Mouse (Mus musculus): Measurements from ENCODE around the gene Olfr574. TPM values are rescaled to one million over a fixed set of nuclear protein-coding genes. Genes with fewer than 3 reads are reported as not detected.

The Olfr574 gene
- total and polyA plus RNA-seq, 2 experiments = not detected

DNA sequence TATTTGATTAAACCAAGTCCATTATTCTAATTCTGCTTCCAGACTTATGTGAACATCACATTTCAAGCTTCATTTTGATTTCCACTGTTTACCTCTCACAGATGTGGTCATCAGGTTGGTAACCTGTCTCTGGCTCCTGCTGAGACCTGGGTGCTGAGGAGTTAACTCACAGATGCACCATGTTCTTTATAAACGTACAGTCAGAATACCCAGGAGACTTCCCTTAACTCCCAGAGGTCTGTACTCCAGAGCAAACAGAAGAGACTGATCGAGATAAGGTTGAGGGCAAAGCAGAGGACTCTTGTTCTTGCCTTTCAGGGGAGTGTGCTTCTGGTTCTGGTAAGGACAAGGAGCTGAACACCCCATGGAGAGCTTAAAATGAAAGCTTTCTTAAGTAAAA is 14.1 kb downstream of the Olfr574 start, which contains the start of gene Olfr576:
TSS of gene Olfr576 (plus strand) at position 301 of the 400 bp plus-strand sequence.
- Histone ChIP-seq H3K79me2 (ENCODE audit: control insufficient read depth, insufficient read depth, low read length) (no peaks in the 10 kb centered on the region), H3K4me1 (ENCODE audit: control insufficient read depth, insufficient read depth, low read length) (no peaks in the 10 kb centered on the region), H3K27ac (replicated peaks; ENCODE audit: insufficient read depth, low read depth, low read length) (no peak within 1 kb of the TSS), H3K27me3 (ENCODE audit: control insufficient read depth, insufficient read depth, low read length) (no peaks in the 10 kb centered on the region), H3K36me3 (ENCODE audit: control insufficient read depth, insufficient read depth, low read length) (no peaks in the 10 kb centered on the region), H3K4me3 (ENCODE audit: insufficient read depth, low read depth, low read length) (no peak within 1 kb of the TSS), H3K9ac (ENCODE audit: low read depth, low read length) (no peak within 1 kb of the TSS)
- TF ChIP-seq CTCF (IDR thresholded peaks at IDR 0.05; ENCODE audit: low read depth, low read length) (no peak), POLR2A (IDR thresholded peaks at IDR 0.05; ENCODE audit: extremely low read depth, insufficient read depth, low read length) (no peak)
- WGBS = 18% methylated on average over 2 of the region's 2 CpGs
- DNase-seq (ENCODE audit: extremely low read depth, low read depth, low spot score) = no peak

DNA sequence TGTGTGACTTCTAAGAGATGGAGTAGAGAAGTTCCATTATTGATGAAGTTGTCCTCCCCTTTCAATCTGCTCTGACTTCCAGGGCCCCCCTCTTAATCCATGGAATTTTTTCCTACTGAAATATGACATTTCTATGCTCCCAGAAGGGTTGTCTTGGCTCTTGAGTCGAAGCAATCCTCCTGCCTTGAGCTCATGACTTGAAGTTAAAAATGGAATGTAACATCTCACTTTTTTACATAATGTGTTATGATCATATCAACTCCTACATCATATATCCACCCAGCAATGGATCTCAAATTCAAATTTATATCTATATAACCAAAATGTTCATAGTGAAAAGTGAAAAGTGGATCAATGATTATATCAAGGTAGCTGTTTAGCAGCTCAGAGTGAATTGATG is 26.1 kb downstream of the Olfr574 start:
- Histone ChIP-seq H3K4me3 (ENCODE audit: insufficient read depth, low read depth, low read length) (no peak overlapping the region), H3K27me3 (ENCODE audit: control insufficient read depth, insufficient read depth, low read length) (no peaks in the 10 kb centered on the region), H3K9ac (ENCODE audit: low read depth, low read length) (no peak overlapping the region), H3K27ac (replicated peaks; ENCODE audit: insufficient read depth, low read depth, low read length) (no peak overlapping the region), H3K36me3 (ENCODE audit: control insufficient read depth, insufficient read depth, low read length) (no peaks in the 10 kb centered on the region), H3K79me2 (ENCODE audit: control insufficient read depth, insufficient read depth, low read length) (no peaks in the 10 kb centered on the region), H3K4me1 (ENCODE audit: control insufficient read depth, insufficient read depth, low read length) (no peaks in the 10 kb centered on the region)
- no peak for DNase-seq (ENCODE audit: extremely low read depth, low read depth, low spot score)
- no peak for TF ChIP-seq POLR2A (IDR thresholded peaks at IDR 0.05; ENCODE audit: extremely low read depth, insufficient read depth, low read length)
- TF ChIP-seq CTCF (IDR thresholded peaks at IDR 0.05; ENCODE audit: low read depth, low read length) = no peak
- 47% methylated on average over 1 of the region's 1 CpGs for WGBS

DNA sequence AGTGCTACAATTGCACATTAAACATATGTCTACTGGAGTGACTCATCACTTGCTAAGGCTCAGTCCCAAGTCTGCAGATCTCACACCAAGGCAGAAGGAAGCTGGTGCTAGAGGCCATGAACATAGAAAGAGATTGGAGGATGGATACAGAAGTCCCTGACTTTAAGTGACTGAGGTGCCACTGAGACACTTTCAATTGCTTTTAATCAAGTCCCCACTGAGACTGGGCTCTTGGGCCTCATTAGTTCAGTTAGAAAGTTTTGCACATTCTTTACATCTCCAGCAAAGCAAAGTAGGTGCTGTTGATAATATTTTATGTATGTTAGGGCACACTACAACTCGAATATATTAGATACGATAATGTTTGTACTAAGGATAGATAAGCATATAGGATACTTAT is 27.6 kb downstream of the Olfr574 start, which contains the start of gene Olfr577:
TSS of gene Olfr577 (minus strand) at position 101 of the 400 bp plus-strand sequence.
- DNase-seq (ENCODE audit: extremely low read depth, low read depth, low spot score) = no peak
- no peak for TF ChIP-seq POLR2A (IDR thresholded peaks at IDR 0.05; ENCODE audit: extremely low read depth, insufficient read depth, low read length)
- no peak for TF ChIP-seq CTCF (IDR thresholded peaks at IDR 0.05; ENCODE audit: low read depth, low read length)
- no peaks in the 10 kb centered on the region for H3K79me2 ChIP-seq (ENCODE audit: control insufficient read depth, insufficient read depth, low read length)
- H3K4me3 ChIP-seq (ENCODE audit: insufficient read depth, low read depth, low read length) = no peak within 1 kb of the TSS
- H3K36me3 ChIP-seq (ENCODE audit: control insufficient read depth, insufficient read depth, low read length) = no peaks in the 10 kb centered on the region
- H3K9ac ChIP-seq (ENCODE audit: low read depth, low read length) = no peak within 1 kb of the TSS
- no peak within 1 kb of the TSS for H3K27ac ChIP-seq (replicated peaks; ENCODE audit: insufficient read depth, low read depth, low read length)
- 80% methylated on average over 2 of the region's 2 CpGs for WGBS
- no peaks in the 10 kb centered on the region for H3K4me1 ChIP-seq (ENCODE audit: control insufficient read depth, insufficient read depth, low read length)
- no peaks in the 10 kb centered on the region for H3K27me3 ChIP-seq (ENCODE audit: control insufficient read depth, insufficient read depth, low read length)

DNA sequence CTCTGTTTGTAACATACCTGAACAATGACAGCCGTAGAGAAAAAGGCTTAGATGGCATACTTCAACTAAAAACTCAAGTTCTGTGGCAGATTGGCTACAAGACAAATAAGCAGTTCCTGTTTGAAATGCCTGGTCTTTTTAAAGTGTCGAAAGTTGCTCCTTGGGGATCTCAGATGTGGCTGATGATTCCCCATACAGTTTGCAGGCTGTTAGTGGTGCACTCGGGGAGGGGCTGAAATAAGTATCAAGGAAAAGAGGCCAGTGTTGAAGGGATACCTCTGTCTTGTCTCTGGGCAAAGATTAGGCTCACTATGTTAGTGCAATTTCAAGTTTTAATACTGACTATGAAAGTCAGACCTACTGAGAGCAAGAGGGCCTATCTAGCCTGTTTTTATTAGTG is 41.0 kb downstream of the Olfr574 start, which contains the start of gene Olfr578:
TSS of gene Olfr578 (minus strand) at position 101 of the 400 bp plus-strand sequence.
- TF ChIP-seq POLR2A (IDR thresholded peaks at IDR 0.05; ENCODE audit: extremely low read depth, insufficient read depth, low read length) (no peak), CTCF (IDR thresholded peaks at IDR 0.05; ENCODE audit: low read depth, low read length) (no peak)
- H3K79me2 ChIP-seq (ENCODE audit: control insufficient read depth, insufficient read depth, low read length) = no peaks in the 10 kb centered on the region
- H3K4me1 ChIP-seq (ENCODE audit: control insufficient read depth, insufficient read depth, low read length) = no peaks in the 10 kb centered on the region
- no peak within 1 kb of the TSS for H3K4me3 ChIP-seq (ENCODE audit: insufficient read depth, low read depth, low read length)
- no peak within 1 kb of the TSS for H3K27ac ChIP-seq (replicated peaks; ENCODE audit: insufficient read depth, low read depth, low read length)
- no peak within 1 kb of the TSS for H3K9ac ChIP-seq (ENCODE audit: low read depth, low read length)
- H3K27me3 ChIP-seq (ENCODE audit: control insufficient read depth, insufficient read depth, low read length) = no peaks in the 10 kb centered on the region
- no peaks in the 10 kb centered on the region for H3K36me3 ChIP-seq (ENCODE audit: control insufficient read depth, insufficient read depth, low read length)
- no peak for DNase-seq (ENCODE audit: extremely low read depth, low read depth, low spot score)
- 57% methylated on average over 3 of the region's 3 CpGs for WGBS

Other genes with a start within 250 kb of the Olfr574 start
- 0.07 TPM in 1 of 2 replicates, not detected in the other for gene Olfr558, start 246.3 kb upstream of the Olfr574 start, total RNA-seq (2014; rRNA removed)
- gene Olfr558, start 246.3 kb upstream of the Olfr574 start, polyA plus RNA-seq (2012; rRNA removed) = 0.02 TPM in 2 replicates
- gene Olfr33, start 229.4 kb upstream of the Olfr574 start, total RNA-seq (2014; rRNA removed) = not detected in 2 replicates
- gene Olfr33, start 229.4 kb upstream of the Olfr574 start, polyA plus RNA-seq (2012; rRNA removed) = not detected in 2 replicates
- not detected in 2 replicates for gene Olfr559, start 221.0 kb upstream of the Olfr574 start, total RNA-seq (2014; rRNA removed)
- not detected in 2 replicates for gene Olfr559, start 221.0 kb upstream of the Olfr574 start, polyA plus RNA-seq (2012; rRNA removed)
- gene Olfr560, start 189.1 kb upstream of the Olfr574 start, total RNA-seq (2014; rRNA removed) = not detected in 2 replicates
- not detected in 2 replicates for gene Olfr560, start 189.1 kb upstream of the Olfr574 start, polyA plus RNA-seq (2012; rRNA removed)
- gene Olfr78, start 189.0 kb upstream of the Olfr574 start, total RNA-seq (2014; rRNA removed) = 0.09 TPM in 1 of 2 replicates, not detected in the other
- not detected in 2 replicates for gene Olfr78, start 189.0 kb upstream of the Olfr574 start, polyA plus RNA-seq (2012; rRNA removed)
- not detected in 2 replicates for gene Olfr561, start 177.2 kb upstream of the Olfr574 start, total RNA-seq (2014; rRNA removed)
- not detected in 2 replicates for gene Olfr561, start 177.2 kb upstream of the Olfr574 start, polyA plus RNA-seq (2012; rRNA removed)
- gene Olfr564, start 145.0 kb upstream of the Olfr574 start, total RNA-seq (2014; rRNA removed) = not detected in 2 replicates
- not detected in 2 replicates for gene Olfr564, start 145.0 kb upstream of the Olfr574 start, polyA plus RNA-seq (2012; rRNA removed)
- not detected in 2 replicates for gene Olfr566, start 89.7 kb upstream of the Olfr574 start, total RNA-seq (2014; rRNA removed)
- not detected in 2 replicates for gene Olfr566, start 89.7 kb upstream of the Olfr574 start, polyA plus RNA-seq (2012; rRNA removed)
- gene Olfr568, start 71.3 kb upstream of the Olfr574 start, total RNA-seq (2014; rRNA removed) = not detected in 2 replicates
- gene Olfr568, start 71.3 kb upstream of the Olfr574 start, polyA plus RNA-seq (2012; rRNA removed) = not detected in 2 replicates
- not detected in 2 replicates for gene Olfr569, start 57.6 kb upstream of the Olfr574 start, total RNA-seq (2014; rRNA removed)
- not detected in 2 replicates for gene Olfr569, start 57.6 kb upstream of the Olfr574 start, polyA plus RNA-seq (2012; rRNA removed)
- not detected in 2 replicates for gene Olfr570, start 53.9 kb upstream of the Olfr574 start, total RNA-seq (2014; rRNA removed)
- gene Olfr570, start 53.9 kb upstream of the Olfr574 start, polyA plus RNA-seq (2012; rRNA removed) = not detected in 2 replicates
- gene Olfr571, start 30.9 kb upstream of the Olfr574 start, total RNA-seq (2014; rRNA removed) = not detected in 2 replicates
- not detected in 2 replicates for gene Olfr571, start 30.9 kb upstream of the Olfr574 start, polyA plus RNA-seq (2012; rRNA removed)
- gene Olfr572, start 24.1 kb upstream of the Olfr574 start, total RNA-seq (2014; rRNA removed) = not detected in 2 replicates
- not detected in 2 replicates for gene Olfr572, start 24.1 kb upstream of the Olfr574 start, polyA plus RNA-seq (2012; rRNA removed)
- gene Olfr573-ps1, start 5.9 kb upstream of the Olfr574 start, total RNA-seq (2014; rRNA removed) = not detected in 2 replicates
- gene Olfr573-ps1, start 5.9 kb upstream of the Olfr574 start, polyA plus RNA-seq (2012; rRNA removed) = not detected in 2 replicates
- not detected in 2 replicates for gene Olfr575, start 10.3 kb downstream of the Olfr574 start, total RNA-seq (2014; rRNA removed)
- gene Olfr575, start 10.3 kb downstream of the Olfr574 start, polyA plus RNA-seq (2012; rRNA removed) = not detected in 2 replicates
- not detected in 2 replicates for gene Olfr576, start 14.2 kb downstream of the Olfr574 start, total RNA-seq (2014; rRNA removed)
- gene Olfr576, start 14.2 kb downstream of the Olfr574 start, polyA plus RNA-seq (2012; rRNA removed) = not detected in 2 replicates
- not detected in 2 replicates for gene Olfr577, start 27.5 kb downstream of the Olfr574 start, total RNA-seq (2014; rRNA removed)
- not detected in 2 replicates for gene Olfr577, start 27.5 kb downstream of the Olfr574 start, polyA plus RNA-seq (2012; rRNA removed)
- not detected in 2 replicates for gene Olfr578, start 40.9 kb downstream of the Olfr574 start, total RNA-seq (2014; rRNA removed)
- not detected in 2 replicates for gene Olfr578, start 40.9 kb downstream of the Olfr574 start, polyA plus RNA-seq (2012; rRNA removed)
- gene Olfr582, start 89.6 kb downstream of the Olfr574 start, total RNA-seq (2014; rRNA removed) = not detected in 2 replicates
- gene Olfr582, start 89.6 kb downstream of the Olfr574 start, polyA plus RNA-seq (2012; rRNA removed) = not detected in 2 replicates
- gene Olfr583, start 102.8 kb downstream of the Olfr574 start, total RNA-seq (2014; rRNA removed) = not detected in 2 replicates
- not detected in 2 replicates for gene Olfr583, start 102.8 kb downstream of the Olfr574 start, polyA plus RNA-seq (2012; rRNA removed)
- gene Olfr584, start 133.4 kb downstream of the Olfr574 start, total RNA-seq (2014; rRNA removed) = not detected in 2 replicates
- not detected in 2 replicates for gene Olfr584, start 133.4 kb downstream of the Olfr574 start, polyA plus RNA-seq (2012; rRNA removed)
- gene Olfr585, start 149.3 kb downstream of the Olfr574 start, total RNA-seq (2014; rRNA removed) = not detected in 2 replicates
- not detected in 2 replicates for gene Olfr585, start 149.3 kb downstream of the Olfr574 start, polyA plus RNA-seq (2012; rRNA removed)
- gene Olfr586, start 177.2 kb downstream of the Olfr574 start, total RNA-seq (2014; rRNA removed) = not detected in 2 replicates
- not detected in 2 replicates for gene Olfr586, start 177.2 kb downstream of the Olfr574 start, polyA plus RNA-seq (2012; rRNA removed)
- not detected in 2 replicates for gene Olfr588-ps1, start 192.4 kb downstream of the Olfr574 start, total RNA-seq (2014; rRNA removed)
- gene Olfr588-ps1, start 192.4 kb downstream of the Olfr574 start, polyA plus RNA-seq (2012; rRNA removed) = not detected in 2 replicates
- not detected in 2 replicates for gene Olfr589, start 207.9 kb downstream of the Olfr574 start, total RNA-seq (2014; rRNA removed)
- gene Olfr589, start 207.9 kb downstream of the Olfr574 start, polyA plus RNA-seq (2012; rRNA removed) = not detected in 2 replicates
- gene Olfr591, start 229.9 kb downstream of the Olfr574 start, total RNA-seq (2014; rRNA removed) = not detected in 2 replicates
- gene Olfr591, start 229.9 kb downstream of the Olfr574 start, polyA plus RNA-seq (2012; rRNA removed) = not detected in 2 replicates
- not detected in 2 replicates for gene Olfr592, start 236.3 kb downstream of the Olfr574 start, total RNA-seq (2014; rRNA removed)
- not detected in 2 replicates for gene Olfr592, start 236.3 kb downstream of the Olfr574 start, polyA plus RNA-seq (2012; rRNA removed)